Mouse (Mus musculus) urinary bladder, postnatal 10 days (tissue): ENCODE results near the gene Mzf1.

Experiments used
- DNase-seq: peaks from one replicate; pipeline ENCODE4 v3.0.0; 2022; ENCODE audit warnings: low spot score

Gene Mzf1

GRCm38 (mm10) chr7:13003380-13003779, 51.2 kb downstream of the Mzf1 start:
- no peak for DNase-seq

- DNase-seq, result no peak
Measured at GRCm38 (mm10) chr7:13001584-13001983, 53.0 kb downstream of the Mzf1 start.

GRCm38 (mm10) chr7:12998851-12999250, 55.7 kb downstream of the Mzf1 start, which contains the start of gene Trim28:
TSS of gene Trim28 (plus strand) at chr7:12999114.
- no peak for DNase-seq

DNA sequence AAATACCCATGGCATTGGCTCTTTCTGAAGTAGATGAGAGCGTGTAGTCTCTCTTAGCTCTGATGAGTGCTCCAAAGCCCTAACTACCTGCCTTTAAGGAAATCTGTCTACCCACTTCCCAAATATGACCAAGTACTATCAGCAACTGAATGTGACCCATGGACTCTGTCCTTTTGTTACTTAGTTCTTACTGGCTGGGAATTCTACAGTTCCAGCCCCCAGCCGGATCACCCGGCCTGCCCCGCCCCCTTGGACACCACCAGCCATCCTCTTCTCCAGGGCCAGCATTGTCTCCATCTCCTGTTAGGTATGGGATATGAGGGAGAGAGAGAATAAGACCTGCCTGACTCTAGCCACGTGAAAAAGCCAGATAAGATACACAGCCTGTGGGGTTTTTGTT, 56.5 kb downstream of the Mzf1 start, which contains the start of gene Slc27a5:
Slc27a5 (minus strand) TSS at position 140 of the 400 bp plus-strand sequence.
- DNase-seq, result no peak

DNA sequence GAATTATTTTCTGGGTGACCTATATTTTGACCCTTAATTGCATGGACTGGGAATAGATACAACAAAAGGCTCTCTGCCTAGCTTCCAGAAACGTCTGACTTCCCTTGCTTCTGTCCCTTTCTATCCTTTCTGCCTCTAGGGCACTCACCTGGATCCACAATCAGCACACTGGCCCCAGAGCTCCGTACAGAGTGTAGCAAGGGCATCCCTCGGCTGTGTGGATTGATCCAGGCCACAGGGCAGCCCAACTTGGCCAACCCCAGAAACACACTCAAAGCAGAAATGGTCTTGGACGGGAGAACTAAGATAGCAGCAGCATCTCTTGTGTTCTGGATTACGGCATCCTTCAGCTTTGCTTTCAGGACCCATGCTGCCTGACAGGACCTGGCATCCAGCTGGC, 57.3 kb downstream of the Mzf1 start:
- DNase-seq, result no peak

DNA sequence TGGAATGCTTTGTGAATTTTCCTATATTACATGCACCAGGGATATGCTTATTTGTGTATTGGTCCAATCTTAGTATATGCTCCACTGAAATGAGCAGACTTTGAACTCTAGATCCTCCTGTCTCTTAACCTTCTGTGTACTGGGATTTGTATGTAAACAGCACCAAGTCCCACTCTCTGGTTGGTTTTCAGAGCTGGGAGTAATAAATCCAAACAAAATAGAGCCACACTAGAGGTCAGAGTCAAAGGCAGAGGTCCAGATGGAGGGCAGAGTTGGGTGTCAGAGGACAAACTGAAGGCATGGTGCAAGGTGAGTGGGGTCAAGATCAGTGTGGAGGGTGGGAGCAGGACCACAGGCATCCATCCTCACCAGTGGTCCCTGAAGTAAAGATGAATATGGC, 58.7 kb downstream of the Mzf1 start:
- DNase-seq, result no peak

DNA sequence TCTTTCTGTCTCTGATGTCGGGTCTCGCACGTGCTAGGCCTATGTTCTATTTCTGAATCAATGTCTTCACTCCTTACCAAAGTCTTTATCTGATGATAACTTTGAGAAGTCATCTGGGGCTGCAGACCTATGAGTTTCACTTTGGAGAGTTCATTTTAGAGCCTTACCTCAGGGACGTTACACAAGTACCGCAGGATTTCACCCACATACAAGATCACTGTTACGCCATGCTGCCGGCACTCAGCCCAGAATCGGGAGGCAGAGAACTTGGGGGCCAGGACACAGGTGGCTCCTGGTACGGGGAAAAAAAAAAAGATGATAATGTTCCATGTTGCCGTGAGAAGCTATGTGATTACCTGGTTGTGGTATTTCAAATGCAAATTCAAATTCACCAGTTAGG, 61.4 kb downstream of the Mzf1 start:
- no peak for DNase-seq
